Mouse (Mus musculus) lung, postnatal 14 days (tissue): ENCODE results near the gene Prrxl1.

Experiments used
- DNase-seq: peaks from one replicate; pipeline ENCODE4 v3.0.0; 2021

The Prrxl1 gene

DNA sequence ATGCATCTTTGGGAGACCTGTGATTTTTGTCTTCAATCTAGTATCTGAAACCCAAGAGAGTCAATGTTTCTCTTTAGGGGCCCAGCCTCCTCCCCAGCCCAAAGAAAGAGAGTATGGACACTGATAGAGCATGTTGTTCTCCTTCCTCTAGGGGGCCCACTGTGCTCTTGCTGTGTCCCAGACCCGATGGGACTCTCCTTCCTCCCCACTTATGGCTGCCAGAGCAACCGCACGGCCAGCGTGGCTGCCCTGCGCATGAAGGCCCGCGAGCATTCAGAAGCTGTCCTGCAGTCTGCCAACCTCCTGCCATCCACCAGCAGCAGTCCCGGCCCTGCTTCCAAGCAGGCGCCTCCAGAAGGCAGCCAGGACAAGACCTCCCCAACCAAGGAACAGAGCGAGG is 29.4 kb downstream of the Prrxl1 start:
- no peak for DNase-seq

DNA sequence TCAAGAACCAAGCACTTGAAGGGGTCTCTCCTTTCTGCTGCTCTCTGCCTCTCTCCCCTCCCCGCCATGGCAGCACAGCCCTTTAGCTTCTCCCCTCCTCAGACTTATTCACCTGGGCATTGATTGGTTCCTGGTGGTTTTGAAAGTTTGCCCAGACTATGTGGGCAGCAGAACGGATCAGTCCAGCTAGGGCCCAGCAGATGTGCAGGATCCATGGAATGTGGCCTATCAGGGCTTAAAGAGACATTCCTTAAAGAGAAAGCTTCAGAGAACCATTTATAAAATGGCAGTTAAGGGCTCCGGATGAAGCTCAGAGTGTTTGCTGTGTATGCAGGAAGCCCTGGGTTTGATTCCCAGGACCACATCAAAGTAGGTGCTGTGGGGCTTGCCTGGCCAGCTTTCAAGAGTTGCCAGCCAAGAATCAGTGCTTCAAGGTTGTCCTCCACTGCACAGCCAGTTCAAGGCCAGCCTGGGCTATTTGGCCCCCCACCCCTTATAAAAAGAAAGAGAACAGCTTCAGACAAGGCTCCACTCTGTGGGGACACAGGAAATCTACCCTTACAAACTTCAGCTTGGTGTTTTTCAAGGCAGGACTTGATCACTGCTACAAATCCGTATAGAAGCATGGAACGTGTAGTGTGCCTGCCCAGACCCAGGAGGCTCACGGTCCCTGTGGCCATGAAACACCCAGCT is 33.8 kb downstream of the Prrxl1 start:
- DNase-seq = no peak

DNA sequence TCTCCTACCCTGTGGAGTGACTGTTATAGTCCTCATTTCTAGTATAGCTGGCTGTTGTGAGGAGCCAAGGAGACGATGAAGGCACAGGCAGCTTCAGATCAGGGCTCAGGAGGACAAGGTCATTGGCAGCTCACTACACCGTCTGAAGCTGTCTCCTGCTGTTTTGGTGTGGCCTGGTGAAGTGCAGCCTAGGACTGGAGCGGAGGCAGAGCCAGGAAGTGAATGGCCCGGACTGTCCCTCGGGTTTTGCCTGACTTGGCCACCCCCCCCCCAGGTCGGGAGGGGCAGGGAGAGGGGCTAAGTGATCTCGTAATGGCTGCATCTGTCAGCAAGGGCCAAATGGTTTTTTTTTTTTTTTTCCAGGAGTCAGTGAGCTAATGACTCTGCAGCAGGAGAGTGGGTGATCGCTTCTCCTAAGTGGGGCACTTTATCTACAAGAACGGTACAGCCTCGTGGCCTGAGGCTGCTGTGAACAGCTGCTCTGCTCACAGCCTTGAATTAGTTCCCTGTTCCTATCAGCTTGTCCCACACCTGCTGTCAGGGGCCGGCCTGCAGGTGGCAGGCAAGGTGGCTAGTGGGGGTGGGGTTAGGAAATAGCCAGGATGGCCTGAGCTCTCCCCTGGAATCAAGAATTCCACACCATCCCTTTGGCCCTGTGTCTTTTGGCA is 34.9 kb downstream of the Prrxl1 start:
- no peak for DNase-seq

DNA sequence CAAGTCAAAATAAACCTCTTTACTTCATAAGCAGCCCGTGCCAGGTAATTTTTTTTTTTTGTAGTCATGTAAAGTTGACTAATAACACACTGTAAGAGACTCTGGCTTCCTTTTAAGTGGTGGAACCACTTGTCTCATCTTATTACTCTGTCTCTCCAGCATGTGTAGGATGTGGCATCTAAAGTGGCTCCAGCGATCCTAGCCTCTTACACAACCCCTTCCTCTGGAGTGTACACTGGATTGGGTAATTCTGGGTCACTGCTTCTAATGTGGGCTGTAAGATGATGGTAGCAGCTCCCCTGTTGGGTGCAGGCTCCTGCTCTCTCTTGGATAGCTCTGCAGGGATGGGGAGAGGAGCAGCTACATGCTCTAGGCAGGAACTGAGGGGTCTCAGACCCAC is 39.3 kb downstream of the Prrxl1 start:
- no peak for DNase-seq

DNA sequence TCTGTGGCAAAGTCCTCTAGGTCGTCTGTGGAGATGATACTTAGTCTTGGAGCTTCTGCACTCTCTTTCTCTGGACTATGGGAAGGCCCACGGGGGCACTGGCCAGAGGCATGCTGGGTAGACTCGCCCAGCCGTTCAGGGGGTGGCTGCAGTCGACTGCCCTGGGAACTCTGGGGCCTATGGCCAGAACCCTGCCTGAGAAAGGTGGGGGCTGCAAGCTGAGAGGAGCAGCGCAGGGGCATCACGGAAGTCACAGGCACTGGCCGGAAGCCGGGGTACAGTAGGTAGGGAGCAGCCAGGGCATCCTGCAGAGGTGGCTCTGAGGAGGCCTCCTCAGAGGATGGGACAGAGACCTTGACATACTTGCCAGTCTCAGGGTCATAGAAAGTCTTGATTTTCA is 60.6 kb downstream of the Prrxl1 start:
- no peak for DNase-seq

DNA sequence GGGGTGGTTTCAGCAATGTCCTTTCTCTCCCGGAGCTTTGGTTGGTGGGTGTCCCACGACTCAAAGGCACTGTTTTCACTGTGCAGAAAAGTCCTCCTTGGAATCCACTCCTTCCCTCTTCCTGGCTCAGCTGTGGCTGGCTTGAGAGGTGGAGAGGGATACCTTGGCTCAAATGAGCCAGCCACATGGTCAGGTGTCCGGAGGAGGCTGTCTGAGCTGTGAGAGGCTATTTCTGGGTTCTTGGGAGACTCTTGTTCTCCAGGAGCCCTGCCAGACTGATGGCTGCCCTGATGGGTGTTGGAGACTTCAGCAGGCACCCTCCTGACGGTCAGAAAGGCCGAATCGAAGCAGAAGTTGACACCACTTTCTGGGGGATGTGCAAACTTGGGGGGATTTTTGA is 63.9 kb downstream of the Prrxl1 start:
- no peak for DNase-seq

DNA sequence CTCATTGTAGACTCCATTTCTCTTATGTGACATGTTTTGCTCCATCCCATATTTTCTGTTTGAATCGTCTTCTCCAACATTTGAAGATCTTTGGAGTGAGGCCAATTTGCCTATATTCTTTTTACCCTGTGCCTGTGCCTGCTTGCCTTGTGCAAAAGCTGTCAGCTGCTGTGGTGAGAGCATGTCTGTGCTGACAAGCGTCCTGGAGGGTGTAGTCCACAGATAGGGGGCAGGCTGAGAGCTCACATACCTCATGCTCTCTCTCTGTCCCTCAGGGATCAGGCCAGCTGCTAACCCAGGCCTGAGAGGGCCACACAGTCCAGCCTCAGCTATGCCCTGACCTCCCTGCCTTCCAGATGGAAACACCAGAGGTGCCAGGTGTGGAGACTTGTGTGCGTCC is 74.0 kb downstream of the Prrxl1 start:
- DNase-seq = no peak

DNA sequence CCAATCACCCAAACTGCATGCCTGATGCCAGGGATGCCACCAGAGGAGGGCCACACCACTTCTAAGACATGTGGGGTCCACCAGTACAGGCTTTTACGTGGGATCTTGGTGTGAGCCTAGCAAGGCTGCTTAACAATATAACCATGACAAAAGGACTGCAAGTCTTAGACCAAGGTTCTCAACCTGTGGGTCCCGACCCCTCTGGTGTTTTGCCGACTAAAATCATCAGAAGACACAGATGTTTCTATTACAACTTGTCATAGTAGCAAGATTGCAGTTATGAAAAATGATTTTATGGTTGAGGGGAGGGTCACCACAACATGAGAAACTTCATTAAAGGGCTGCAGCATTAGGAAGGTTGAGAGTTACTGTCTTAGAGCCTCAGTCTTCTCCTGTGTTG is 79.4 kb downstream of the Prrxl1 start:
- DNase-seq = no peak

DNA sequence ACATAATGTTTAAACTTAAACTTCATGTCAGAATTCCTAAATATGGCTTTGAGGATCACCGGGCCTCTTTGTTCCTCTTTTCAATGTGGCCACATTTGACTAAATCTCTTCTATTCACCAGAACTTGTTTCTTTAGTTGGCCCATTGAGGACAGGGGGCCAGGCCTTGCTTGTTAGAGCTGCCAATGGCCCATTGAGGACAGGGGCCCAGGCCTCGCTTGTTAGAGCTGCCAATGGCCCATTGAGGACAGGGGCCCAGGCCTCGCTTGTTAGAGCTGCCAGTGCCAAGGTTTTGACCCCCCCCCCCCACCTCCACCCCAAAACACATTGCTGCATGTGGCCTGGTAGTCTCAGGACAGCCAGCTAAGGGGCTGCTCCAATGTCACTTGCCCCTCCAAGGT is 82.4 kb downstream of the Prrxl1 start:
- DNase-seq = no peak

DNA sequence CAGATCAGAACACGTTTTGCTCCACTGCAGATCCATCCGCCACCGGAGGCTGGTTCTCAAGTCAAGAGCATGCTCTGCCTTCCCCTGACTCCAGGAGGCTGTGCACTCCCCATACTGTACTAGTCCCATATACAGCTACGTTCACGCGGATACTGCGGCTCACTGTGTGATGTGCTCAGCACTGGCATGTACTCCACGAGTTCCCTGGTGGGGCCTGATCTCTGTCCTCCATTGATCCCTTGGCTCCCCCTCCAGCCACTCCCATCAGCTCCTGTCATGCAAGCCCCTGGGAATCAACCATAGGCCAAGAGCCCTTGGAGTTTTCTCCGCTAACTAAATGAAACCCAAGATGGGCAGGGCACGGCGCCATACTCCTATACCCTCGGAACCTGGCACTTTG is 83.3 kb downstream of the Prrxl1 start:
- DNase-seq = no peak

DNA sequence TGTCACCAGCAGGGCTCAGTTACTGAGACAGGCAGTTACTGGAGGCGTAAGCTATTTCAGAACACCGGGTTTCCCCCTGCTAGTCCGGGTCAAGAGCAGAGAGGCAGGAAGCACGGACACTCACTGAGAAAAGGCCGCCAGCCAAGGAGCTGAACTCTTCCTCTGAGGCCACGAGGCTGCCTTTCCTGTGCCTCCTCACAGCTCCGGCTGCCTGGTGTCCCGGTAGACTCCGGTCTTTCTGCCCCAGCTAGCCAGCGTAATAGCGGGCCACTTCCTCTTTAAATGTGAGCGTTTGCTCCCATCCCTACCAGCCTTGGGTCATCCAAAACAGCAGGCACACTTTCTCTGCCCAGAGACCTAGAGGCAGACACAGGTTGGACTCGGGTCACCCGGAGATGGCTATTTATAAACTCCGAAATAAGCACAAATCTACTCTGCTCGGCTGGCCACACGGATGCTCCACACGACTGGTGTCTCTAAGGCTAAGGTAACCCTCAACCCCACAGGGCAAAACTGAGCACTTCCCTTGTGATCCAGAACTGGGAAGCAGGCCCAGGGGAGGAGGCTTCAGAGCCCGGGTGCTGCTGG is 84.1 kb downstream of the Prrxl1 start:
- DNase-seq = peak; percentile 28

DNA sequence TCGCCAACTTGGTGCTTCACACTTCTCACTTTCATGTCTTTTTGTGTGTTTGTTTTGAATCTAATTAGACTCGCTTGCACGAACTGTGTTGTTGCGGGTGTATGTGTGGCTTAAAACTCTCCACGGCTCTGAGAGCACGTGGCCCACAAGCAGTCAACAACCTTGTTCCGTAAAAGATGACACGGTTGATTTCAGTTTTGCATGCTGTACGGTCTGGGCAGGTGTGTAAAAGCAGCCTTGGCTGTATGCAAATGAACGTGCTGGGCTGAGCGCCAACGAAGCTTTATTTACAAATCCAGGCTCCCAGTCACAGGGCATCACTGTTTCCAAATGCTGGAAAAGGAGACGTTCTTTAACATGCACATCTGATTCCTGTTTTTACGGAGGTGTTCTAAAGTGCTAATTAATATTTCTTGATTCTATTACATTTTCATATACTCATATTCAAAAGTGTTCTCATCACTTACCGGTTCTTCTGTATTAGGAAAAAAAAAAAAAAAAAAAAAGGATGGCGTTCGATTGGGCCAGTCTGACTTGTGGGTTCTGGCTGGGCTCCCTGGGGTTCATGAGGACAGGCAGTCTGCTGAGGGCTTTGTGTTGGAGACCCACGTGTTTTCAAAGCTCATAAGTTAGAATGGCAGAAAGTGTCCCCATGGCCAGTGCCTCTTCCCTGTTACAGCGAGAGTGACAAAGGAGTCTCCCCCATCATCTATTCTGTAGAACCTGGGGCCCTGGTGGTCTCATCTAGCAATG is 85.0 kb downstream of the Prrxl1 start:
- no peak for DNase-seq

DNA sequence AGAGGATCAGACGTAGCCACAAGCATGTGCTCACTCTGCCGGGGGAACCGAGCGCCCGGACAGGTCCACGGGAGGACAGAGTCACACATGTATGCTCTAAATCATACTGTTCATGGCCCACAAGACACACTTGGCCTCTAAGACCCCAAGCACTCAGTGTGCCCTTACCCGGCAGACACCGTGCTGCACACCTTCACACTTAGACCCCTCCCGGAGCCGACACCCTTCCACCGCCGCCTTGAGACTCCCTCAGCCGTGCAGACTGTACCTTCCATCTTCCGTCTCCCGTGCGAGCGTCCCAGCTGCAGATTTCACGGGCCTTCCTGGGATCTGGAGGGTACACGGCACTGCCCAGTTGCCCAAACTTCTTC is 85.5 kb downstream of the Prrxl1 start:
- no peak for DNase-seq

DNA sequence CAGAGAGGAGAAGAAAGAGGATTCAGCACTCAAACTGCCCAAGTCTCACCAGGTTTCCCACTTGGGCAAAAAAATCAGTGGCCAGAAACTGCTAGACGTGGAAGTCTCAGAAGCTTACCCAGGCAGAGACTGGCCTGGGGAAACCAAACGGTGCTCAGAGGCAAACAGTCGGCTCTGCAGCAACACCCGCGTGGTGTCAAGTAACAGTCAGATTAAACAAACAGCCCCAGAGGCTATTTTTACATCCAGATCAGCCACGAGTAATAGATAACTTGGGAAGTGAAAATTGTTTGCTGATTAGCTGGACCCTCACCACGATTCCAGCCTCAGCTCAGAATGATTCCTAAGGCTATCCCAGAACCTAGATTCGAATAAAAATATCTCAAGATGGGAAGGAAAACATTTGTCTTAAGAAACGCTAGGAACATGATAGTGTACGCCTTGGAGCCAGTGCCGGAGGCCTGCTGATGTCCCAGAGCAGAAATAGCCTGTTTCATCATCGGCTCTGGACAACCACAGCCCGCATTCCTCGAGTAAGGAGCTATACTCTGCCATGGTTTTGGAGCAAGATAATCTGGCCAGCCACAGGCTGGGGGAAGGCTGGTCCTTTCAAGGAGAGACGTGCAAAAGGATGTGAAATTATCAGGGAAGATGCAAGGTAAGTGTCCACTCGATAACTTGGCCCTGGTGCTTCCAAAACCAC is 86.1 kb downstream of the Prrxl1 start, which contains the start of gene 3425401B19Rik:
TSS of gene 3425401B19Rik (minus strand) at position 170 of the 703 bp plus-strand sequence.
- DNase-seq = no peak

DNA sequence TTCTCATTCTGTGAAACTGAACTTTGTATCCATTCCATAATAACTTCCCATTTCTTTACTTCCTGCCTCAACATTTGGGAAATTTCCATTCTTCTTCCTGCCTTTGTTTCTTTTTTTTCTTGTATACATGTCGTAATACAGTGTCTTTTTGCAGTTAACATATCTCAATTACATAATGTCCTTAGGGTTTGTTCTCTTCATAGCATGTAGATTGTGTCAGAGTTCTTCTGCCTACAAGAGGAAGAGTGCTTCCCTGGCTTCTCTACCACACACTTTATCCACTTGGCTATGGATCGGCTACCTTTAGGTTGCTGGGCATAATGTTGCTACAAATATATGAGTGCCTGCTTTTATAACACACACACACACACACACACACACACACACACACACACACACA is 96.7 kb downstream of the Prrxl1 start:
- no peak for DNase-seq

DNA sequence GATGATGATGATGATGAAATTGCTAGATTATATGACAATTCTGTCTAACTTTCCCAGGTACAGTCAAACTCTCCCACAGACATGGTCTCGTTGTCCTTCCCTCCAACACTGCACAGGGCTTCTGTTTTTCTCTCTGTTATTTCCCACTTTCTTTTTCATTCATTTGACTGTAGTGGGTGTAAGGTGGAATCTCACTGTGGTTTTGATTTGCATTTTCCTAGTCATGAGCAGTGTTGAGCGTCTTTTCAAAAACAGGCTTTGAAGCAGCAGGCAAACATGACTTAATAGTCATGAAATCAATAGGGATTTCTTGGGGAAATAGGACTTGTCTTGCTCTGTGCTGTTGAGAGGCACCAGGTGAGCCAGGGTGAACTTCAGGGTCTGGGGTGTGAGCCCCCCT is 97.1 kb downstream of the Prrxl1 start:
- no peak for DNase-seq

DNA sequence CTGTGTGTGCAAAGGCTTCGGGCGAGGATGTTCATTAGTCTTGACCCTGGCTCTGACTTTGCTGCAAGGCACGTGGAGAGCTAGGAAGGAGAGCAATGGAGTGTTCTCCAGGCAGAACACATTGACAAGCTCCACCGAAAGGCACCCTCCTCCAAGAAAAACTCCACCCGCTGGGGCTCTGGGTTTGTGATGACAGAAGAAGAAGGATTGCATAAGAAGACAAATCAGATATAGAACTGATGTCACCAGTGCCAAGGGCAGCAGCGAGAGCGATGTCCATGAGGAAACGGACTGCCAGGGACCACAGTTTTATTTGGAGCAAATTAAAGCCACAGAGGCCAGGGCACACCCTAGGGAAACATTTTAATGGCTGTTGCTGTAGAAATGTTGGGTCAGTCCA is 98.6 kb downstream of the Prrxl1 start:
- DNase-seq = no peak

DNA sequence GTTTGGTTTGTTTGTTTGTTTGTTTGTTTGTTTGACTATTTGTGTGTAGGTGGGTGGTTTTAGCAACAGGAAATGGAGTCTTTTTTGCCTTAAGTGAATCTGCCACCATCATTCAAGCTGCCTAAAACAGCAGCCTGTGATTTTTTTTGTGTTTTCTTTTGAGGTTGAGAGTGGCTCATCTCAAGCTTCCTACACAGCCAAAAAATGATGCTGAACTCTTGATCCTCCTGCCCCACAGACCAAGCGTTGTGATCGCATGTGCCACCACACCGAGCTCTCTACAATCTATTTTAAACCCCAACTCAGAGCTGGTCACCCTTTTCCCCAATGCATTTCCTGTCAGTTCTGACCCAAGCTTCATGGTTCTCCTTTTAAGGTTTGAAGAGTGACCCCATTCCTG is 99.3 kb downstream of the Prrxl1 start:
- DNase-seq = no peak
